ENCODE assay signal across 13 mouse cellular contexts in genomic region chr5:17928471-17928870, GRCm38 (mm10). TPM values are rescaled to one million over a fixed set of nuclear protein-coding genes. Genes with fewer than 3 reads are reported as not detected.
DNase-seq lines count a peak whose midpoint lies in the region; ATAC-seq and TF ChIP-seq lines count a peak whose summit lies in the region.
"Had no signal": no experiment of that assay in that cellular context is flagged by ENCODE, and none has a peak within 500 bp of the region (broad histone marks: within the 10 kb centered on the region; RNA-seq: fewer than 3 reads in every experiment).

No protein-coding gene starts in this region.

- H3K4me3 ChIP-seq in liver, adult 2 months (ENCODE audit: insufficient read depth, low read depth, low read length): no peak overlapping the region
- H3K4me3 ChIP-seq in liver, embryonic 11.5 days (ENCODE audit: low read depth, low read length): no peak overlapping the region
- no peak overlapping the region for H3K4me3 ChIP-seq in kidney, postnatal 0 days (replicated peaks; ENCODE audit: low read depth, low read length)
- H3K4me3 ChIP-seq: heart, embryonic 13.5 days; megakaryocyte, embryonic 14.5 days had no signal

- DNase-seq in liver, adult 2 months (ENCODE audit: extremely low read depth, low read depth, low spot score): peak; percentile 96
- no peak for DNase-seq in liver, embryonic 11.5 days (ENCODE audit: low spot score)
- DNase-seq in Patski (ENCODE audit: low read depth, low spot score): no peak
- DNase-seq in embryo, embryonic 10.5 days (ENCODE audit: low spot score): peak; percentile 31
- DNase-seq in kidney, postnatal 0 days (ENCODE audit: low spot score): peak; percentile 44
- DNase-seq in left cerebral cortex, adult 18-20 months (ENCODE audit: low spot score in 2 of 2): no peak
- DNase-seq in right cerebral cortex, postnatal 36 days (ENCODE audit: low spot score in 2 of 2): no peak
- DNase-seq: cerebellum, adult 18-20 months; left cerebral cortex, postnatal 4 days; thymus, adult 18-20 months had no signal

- H3K4me1 ChIP-seq in liver, adult 2 months (ENCODE audit: control insufficient read depth, insufficient read depth, low read length): peaks cover 23% of the 10 kb centered on the region
- H3K4me1 ChIP-seq in liver, embryonic 11.5 days (replicated peaks; ENCODE audit: control insufficient read depth, insufficient read depth, low read length): no peaks in the 10 kb centered on the region
- H3K4me1 ChIP-seq in kidney, postnatal 0 days (replicated peaks; ENCODE audit: insufficient read depth, low read length): peaks cover 5% of the 10 kb centered on the region
- H3K4me1 ChIP-seq: megakaryocyte, embryonic 14.5 days had no signal

- H3K27ac ChIP-seq in liver, adult 2 months (replicated peaks; ENCODE audit: insufficient read depth, low read depth, low read length): peak overlapping the region; percentile 66
- H3K27ac ChIP-seq in liver, embryonic 11.5 days (ENCODE audit: low read depth, low read length): no peak overlapping the region
- no peak overlapping the region for H3K27ac ChIP-seq in kidney, postnatal 0 days
- H3K27ac ChIP-seq: heart, embryonic 13.5 days had no signal

- in situ Hi-C loops in Patski (cut with MboI; ENCODE audit: low pct_unique_long_range_greater_than_20kb): no loop called here

- no peak for ATAC-seq in liver, embryonic 11.5 days (replicated peaks; ENCODE audit: low FRiP score)
- peak; percentile 44 for ATAC-seq in Patski
- peak; percentile 91 for ATAC-seq in kidney, postnatal 0 days (replicated peaks; ENCODE audit: low FRiP score, low read depth)

- H3K36me3 ChIP-seq in liver, adult 2 months (ENCODE audit: control insufficient read depth, insufficient read depth, low read length): no peaks in the 10 kb centered on the region
- H3K36me3 ChIP-seq in liver, embryonic 11.5 days (ENCODE audit: control insufficient read depth, insufficient read depth, low read length): no peaks in the 10 kb centered on the region
- no peaks in the 10 kb centered on the region for H3K36me3 ChIP-seq in kidney, postnatal 0 days (ENCODE audit: insufficient read depth, low read length)
- H3K36me3 ChIP-seq: heart, embryonic 13.5 days had no signal

- no peak for TF ChIP-seq POLR2A in liver, adult 2 months (IDR thresholded peaks at IDR 0.05; ENCODE audit: extremely low read depth, insufficient read depth, low read length)

- no peak overlapping the region for H3K9ac ChIP-seq in liver, adult 2 months (ENCODE audit: low read depth, low read length)
- H3K9ac ChIP-seq in liver, embryonic 11.5 days (ENCODE audit: low read depth, low read length): no peak overlapping the region
- H3K9ac ChIP-seq in kidney, postnatal 0 days (ENCODE audit: low read depth, low read length): no peak overlapping the region
- H3K9ac ChIP-seq: heart, embryonic 13.5 days had no signal

- no peaks in the 10 kb centered on the region for H3K9me3 ChIP-seq in liver, embryonic 11.5 days (ENCODE audit: control insufficient read depth, low read length)
- no peaks in the 10 kb centered on the region for H3K9me3 ChIP-seq in kidney, postnatal 0 days (replicated peaks; ENCODE audit: low read length)
- H3K9me3 ChIP-seq: heart, embryonic 13.5 days; megakaryocyte, embryonic 14.5 days had no signal

- POLR2A ChIA-PET in Patski (lab: Charles Lee): no interaction called here

- no peak overlapping the region for H3K4me2 ChIP-seq in liver, embryonic 11.5 days
- no peak overlapping the region for H3K4me2 ChIP-seq in kidney, postnatal 0 days (ENCODE audit: low read length)
- H3K4me2 ChIP-seq: heart, embryonic 13.5 days had no signal

- 24% methylated on average over 4 of the region's 4 CpGs for WGBS in liver, adult 2 months
- 53% methylated on average over 4 of the region's 4 CpGs for WGBS in liver, embryonic 11.5 days
- WGBS in kidney, postnatal 0 days: 29% methylated on average over 4 of the region's 4 CpGs

- no peaks in the 10 kb centered on the region for H3K79me2 ChIP-seq in liver, adult 2 months (ENCODE audit: control insufficient read depth, insufficient read depth, low read length)

- H3K27me3 ChIP-seq in liver, adult 2 months (ENCODE audit: control insufficient read depth, insufficient read depth, low read length): no peaks in the 10 kb centered on the region
- no peaks in the 10 kb centered on the region for H3K27me3 ChIP-seq in liver, embryonic 11.5 days (replicated peaks; ENCODE audit: control insufficient read depth, insufficient read depth, low read length)
- H3K27me3 ChIP-seq in Patski: no peaks in the 10 kb centered on the region
- no peaks in the 10 kb centered on the region for H3K27me3 ChIP-seq in kidney, postnatal 0 days (ENCODE audit: insufficient read depth, low read length)
- H3K27me3 ChIP-seq: heart, embryonic 13.5 days; megakaryocyte, embryonic 14.5 days had no signal

- no peak for TF ChIP-seq CTCF in liver, adult 2 months (IDR thresholded peaks at IDR 0.05; ENCODE audit: low read depth, low read length)
- no peak for TF ChIP-seq CTCF in Patski (IDR thresholded peaks at IDR 0.05)
- no peak for TF ChIP-seq CTCF in kidney, postnatal 0 days (IDR thresholded peaks at IDR 0.05; ENCODE audit: low read depth)

- CTCF ChIA-PET in Patski (lab: Charles Lee): no interaction called here

RNA-seq across cellular contexts. Expression of gene Gnat3, which starts 33.9 kb away (rescaled TPM):
- not detected in 2 replicates for total RNA-seq in liver, adult 2 months (2014; rRNA removed)
- not detected in 2 replicates for polyA plus RNA-seq in liver, adult 2 months (2012; rRNA removed)
- not detected in 2 replicates for polyA plus RNA-seq in liver, embryonic 11.5 days (2014; fragmentation: Nextera tagmentation; extraction: Ambion mirVana)
- polyA plus RNA-seq in Patski (2021): not detected
- polyA plus RNA-seq in kidney, postnatal 0 days (2015; fragmentation: Nextera tagmentation; extraction: Ambion mirVana): not detected in 2 replicates
- not detected for total RNA-seq in left cerebral cortex, adult 18-20 months (2021)
- total RNA-seq: left cerebral cortex, postnatal 4 days had no signal
- polyA plus RNA-seq: embryonic facial prominence, embryonic 14.5 days; heart, embryonic 13.5 days had no signal

RNA-seq across cellular contexts. Expression of gene Cd36, which starts 39.9 kb away (rescaled TPM):
- total RNA-seq in liver, adult 2 months (2014; rRNA removed): 62.4 and 73.3 TPM in 2 replicates
- polyA plus RNA-seq in liver, adult 2 months (2012; rRNA removed): 3.6 and 19.7 TPM in 2 replicates
- 11.3 and 11.9 TPM in 2 replicates for polyA plus RNA-seq in liver, embryonic 11.5 days (2014; fragmentation: Nextera tagmentation; extraction: Ambion mirVana)
- 0.26 TPM for polyA plus RNA-seq in Patski (2021)
- 22.6 and 25.0 TPM in 2 replicates for polyA plus RNA-seq in kidney, postnatal 0 days (2015; fragmentation: Nextera tagmentation; extraction: Ambion mirVana)
- total RNA-seq in left cerebral cortex, adult 18-20 months (2021): 1 to 10 TPM; 1.9 to 2.2 TPM

Comparison
In these comparisons a context has a peak if more than half of its experiments do, and no peak if none do; other contexts are left out.
1. DNase-seq: peak in liver, adult 2 months (single experiment), embryo, embryonic 10.5 days (single experiment) and kidney, postnatal 0 days (single experiment); none in liver, embryonic 11.5 days (single experiment), Patski (single experiment), left cerebral cortex, adult 18-20 months (0 of 2) and right cerebral cortex, postnatal 36 days (0 of 2).